Mouse (Mus musculus) limb, embryonic 14.5 days (tissue): ENCODE data around the gene Sgms2. TPM values are rescaled to one million over a fixed set of nuclear protein-coding genes. Genes with fewer than 3 reads are reported as not detected.
A peak's percentile ranks its signal among the peaks of the same experiment; 100 is the strongest.

ENCODE experiments used
- ATAC-seq: fragments of 200-750 bp; cut with Nextera tagmentation; 2 replicates; pipeline ENCODE4 v1.8.0; 2017; ENCODE audit warnings: low read depth, moderate number of reproducible peaks, moderate TSS enrichment; ENCODE audit not compliant: low FRiP score
- DNase-seq: peaks from one replicate; pipeline ENCODE4 v3.0.0-alpha.2; 2015; ENCODE audit warnings: low spot score
- H3K27ac ChIP-seq: fragments of 300-500 bp; sonication (generic); replicated peaks from 2 replicates; pipeline ENCODE4 v1.5.1; 2014; ENCODE audit warnings: low read depth, mild to moderate bottlenecking, low read length, moderate library complexity, mixed read lengths
- H3K27me3 ChIP-seq: fragments of 300-500 bp; sonication (generic); 2 replicates; pipeline ENCODE4 v1.6.1; 2014; ENCODE audit warnings: low read length, mixed read lengths; ENCODE audit not compliant: control insufficient read depth, insufficient read depth
- H3K36me3 ChIP-seq: fragments of 300-500 bp; sonication (generic); 2 replicates; pipeline ENCODE4 v1.6.1; 2014; ENCODE audit warnings: mild to moderate bottlenecking, low read length, moderate library complexity, mixed read lengths; ENCODE audit not compliant: control insufficient read depth, insufficient read depth
- H3K4me1 ChIP-seq: fragments of 300-500 bp; sonication (generic); 2 replicates; pipeline ENCODE4 v1.6.1; 2014; ENCODE audit warnings: antibody characterized with exemption, low read length, mixed read lengths; ENCODE audit not compliant: control insufficient read depth, insufficient read depth
- H3K4me2 ChIP-seq: fragments of 300-500 bp; sonication (generic); replicated peaks from 2 replicates; pipeline ENCODE4 v1.6.1; 2014; ENCODE audit warnings: low read depth, mild to moderate bottlenecking, low read length, moderate library complexity; ENCODE audit not compliant: severe bottlenecking
- H3K4me3 ChIP-seq: fragments of 300-500 bp; sonication (generic); replicated peaks from 2 replicates; pipeline ENCODE4 v1.5.1; 2014; ENCODE audit warnings: low read length
- H3K9ac ChIP-seq: fragments of 300-500 bp; sonication (generic); 2 replicates; pipeline ENCODE4 v1.6.1; 2014; ENCODE audit warnings: mild to moderate bottlenecking, low read depth, low read length, moderate library complexity; ENCODE audit not compliant: severe bottlenecking
- H3K9me3 ChIP-seq: fragments of 300-500 bp; sonication (generic); 2 replicates; pipeline ENCODE4 v1.6.1; 2016; ENCODE audit warnings: low read length; ENCODE audit not compliant: control insufficient read depth
- POLR2A ChIP-seq: fragments of 200-500 bp; IDR thresholded peaks from 2 replicates; pipeline ENCODE4 v1.8.0; 2012; ENCODE audit warnings: inconsistent platforms, mild to moderate bottlenecking, moderate library complexity, borderline replicate concordance; ENCODE audit not compliant: insufficient read depth, insufficient read length; ENCODE audit errors: extremely low read depth
- WGBS: fragments of 180-500 bp; shearing (Covaris S2); extraction: QIAGEN DNeasy Blood & Tissue Kit; methylation state at CpG from one replicate; pipeline ENCODE4 v1.1.7; 2014; 5-methylcytosine and 5-hydroxymethylcytosine counted together
- polyA plus RNA-seq, 2 experiments: library from polyadenylated mRNA; depleted of rRNA in 1 of 2; stranded (reverse) in 1 of 2; unstranded in 1 of 2; fragments of >200 nt; fragmentation: Nextera tagmentation in 1 of 2; extraction: Ambion mirVana in 1 of 2; gene quantifications; 2 replicates each; pipeline versions ENCODE4 v1.2.1 to v1.2.3; 2012 to 2014

Sgms2 gene
- polyA plus RNA-seq, 2 experiments, result 16.6 to 19.5 TPM

- DNase-seq, result peak; percentile 59
- Histone ChIP-seq H3K4me2 (no peak overlapping the region), H3K27me3 (no peaks in the 10 kb centered on the region), H3K4me1 (peaks cover 8% of the 10 kb centered on the region), H3K36me3 (no peaks in the 10 kb centered on the region), H3K9ac (no peak overlapping the region), H3K27ac (0 out of 2 replicates have a peak overlapping the region, but pooled peaks have one; percentile 8), H3K4me3 (no peak overlapping the region), H3K9me3 (no peaks in the 10 kb centered on the region)
- WGBS, result 44% methylated on average over 9 of the region's 9 CpGs
- ATAC-seq, result peak; percentile 81
- no peak for TF ChIP-seq POLR2A
Measured at GRCm38 (mm10) chr3:131470837-131471236, 20.4 kb downstream of the Sgms2 start.

DNA sequence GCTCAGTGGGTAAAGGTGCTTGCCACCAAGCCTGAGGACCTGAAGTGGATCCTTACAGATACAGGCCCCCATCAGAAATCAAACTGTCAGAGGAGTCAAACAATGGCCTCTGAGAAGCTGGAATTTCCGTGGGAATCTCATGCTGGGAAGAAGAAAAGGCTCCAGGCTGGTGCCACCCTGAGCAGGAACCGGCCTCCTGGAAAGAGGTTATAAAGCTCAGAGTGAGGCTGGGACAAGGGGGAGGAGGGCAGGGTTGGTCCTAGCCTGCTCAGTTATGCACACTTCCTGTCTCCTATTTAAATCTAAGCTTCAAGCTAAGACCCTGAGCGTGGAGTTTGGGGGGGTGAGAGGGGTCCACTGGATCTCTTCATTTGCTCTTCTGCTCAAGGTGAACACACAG lies 21.6 kb downstream of the Sgms2 start:
- ATAC-seq (no peak), DNase-seq (no peak)
- Histone ChIP-seq H3K9me3 (no peaks in the 10 kb centered on the region), H3K27ac (no peak overlapping the region), H3K4me3 (no peak overlapping the region), H3K4me1 (peaks cover 8% of the 10 kb centered on the region), H3K4me2 (no peak overlapping the region), H3K9ac (no peak overlapping the region), H3K27me3 (no peaks in the 10 kb centered on the region), H3K36me3 (no peaks in the 10 kb centered on the region)
- WGBS, result 23% methylated on average over 3 of the region's 3 CpGs
- no peak for TF ChIP-seq POLR2A

DNA sequence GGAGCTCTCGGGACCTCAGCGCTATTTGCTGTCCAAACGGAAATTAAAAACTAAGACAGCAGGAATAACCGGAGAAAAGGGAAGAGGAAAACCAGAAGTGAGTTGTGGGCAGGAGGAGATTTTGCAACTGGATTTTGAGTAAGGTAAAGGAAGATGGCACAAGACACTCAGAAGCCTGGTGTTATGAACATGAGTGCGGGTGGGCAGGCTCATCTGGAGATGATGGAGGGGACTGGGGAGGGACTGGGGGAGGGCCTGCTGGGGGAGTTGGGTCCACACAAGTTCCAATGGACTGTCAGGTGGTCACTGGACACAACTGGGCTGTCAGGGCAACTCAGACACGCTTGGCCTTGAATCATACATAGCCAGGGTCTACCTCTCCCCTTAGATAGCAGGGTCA lies 24.8 kb downstream of the Sgms2 start:
- Histone ChIP-seq H3K27me3 (no peaks in the 10 kb centered on the region), H3K9me3 (no peaks in the 10 kb centered on the region), H3K9ac (no peak overlapping the region), H3K36me3 (no peaks in the 10 kb centered on the region), H3K4me2 (no peak overlapping the region), H3K4me3 (no peak overlapping the region), H3K4me1 (peaks cover 7% of the 10 kb centered on the region), H3K27ac (no peak overlapping the region)
- no peak for TF ChIP-seq POLR2A
- 75% methylated on average over 6 of the region's 6 CpGs for WGBS
- ATAC-seq, result no peak
- DNase-seq, result no peak

DNA sequence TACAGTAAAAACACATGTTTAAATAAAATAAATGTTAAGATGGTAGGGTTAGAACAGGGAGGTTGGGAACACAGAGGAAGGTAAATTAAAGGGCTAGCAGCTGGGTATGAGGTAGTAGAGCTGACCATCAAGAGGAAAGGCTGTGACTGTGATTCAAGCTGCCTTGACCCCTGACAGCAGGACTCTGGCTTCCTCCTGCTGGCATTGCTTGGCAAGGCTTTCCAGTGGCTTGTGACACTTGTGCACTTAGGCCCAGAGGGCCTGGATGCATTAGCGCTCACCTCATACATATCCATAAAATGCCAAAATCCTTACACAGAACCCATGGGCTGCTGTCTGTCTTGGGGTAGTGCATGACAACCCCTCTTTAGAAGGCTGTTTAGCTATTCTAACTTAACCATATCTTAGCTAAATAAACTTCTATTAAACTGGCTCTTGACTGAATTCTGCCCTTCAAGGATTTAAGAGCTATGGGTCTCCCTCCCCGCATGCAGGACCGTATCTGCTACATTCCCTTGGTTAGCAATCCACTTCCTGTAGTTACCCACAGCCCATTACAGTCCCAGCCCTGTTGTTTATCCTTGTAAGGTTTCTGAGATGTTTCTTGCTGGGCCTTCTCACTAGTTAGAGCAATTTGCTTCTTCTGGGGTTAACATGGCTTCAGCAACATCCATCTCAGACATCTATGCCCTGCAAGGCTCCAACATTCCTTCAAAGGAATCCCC lies 25.5 kb downstream of the Sgms2 start:
- WGBS, result 73% methylated on average over 3 of the region's 3 CpGs
- Histone ChIP-seq H3K4me1 (peaks cover 6% of the 10 kb centered on the region; the same call in 1 of the 2 replicates), H3K4me3 (no peak overlapping the region), H3K9me3 (no peaks in the 10 kb centered on the region), H3K36me3 (no peaks in the 10 kb centered on the region), H3K4me2 (no peak overlapping the region), H3K27me3 (no peaks in the 10 kb centered on the region), H3K9ac (no peak overlapping the region), H3K27ac (no peak overlapping the region)
- TF ChIP-seq POLR2A, result no peak
- DNase-seq (no peak), ATAC-seq (no peak)

- 82% methylated on average over 7 of the region's 7 CpGs for WGBS
- no peaks in the 10 kb centered on the region for H3K9me3 ChIP-seq
- no peak overlapping the region for H3K27ac ChIP-seq
- TF ChIP-seq POLR2A, result no peak
- H3K36me3 ChIP-seq, result no peaks in the 10 kb centered on the region
- no peak overlapping the region for H3K4me3 ChIP-seq
- ATAC-seq (no peak), DNase-seq (no peak)
- H3K27me3 ChIP-seq, result no peaks in the 10 kb centered on the region
- H3K4me1 ChIP-seq, result no peaks in the 10 kb centered on the region
- no peak overlapping the region for H3K4me2 ChIP-seq
- no peak overlapping the region for H3K9ac ChIP-seq
Measured at GRCm38 (mm10) chr3:131372996-131373395, 118.2 kb downstream of the Sgms2 start.
